Mouse (Mus musculus) heart, adult 11 months (tissue): Measurements from ENCODE around the gene Olfr1489.
"Not testable (repeated sequence)": the region's sequence is repeated elsewhere in the genome, so short reads cannot be mapped to it uniquely, and the experiment has no call there.

Experiments used
- DNase-seq: peaks from one replicate; pipeline ENCODE4 v3.0.0; 2022

Gene Olfr1489

DNA sequence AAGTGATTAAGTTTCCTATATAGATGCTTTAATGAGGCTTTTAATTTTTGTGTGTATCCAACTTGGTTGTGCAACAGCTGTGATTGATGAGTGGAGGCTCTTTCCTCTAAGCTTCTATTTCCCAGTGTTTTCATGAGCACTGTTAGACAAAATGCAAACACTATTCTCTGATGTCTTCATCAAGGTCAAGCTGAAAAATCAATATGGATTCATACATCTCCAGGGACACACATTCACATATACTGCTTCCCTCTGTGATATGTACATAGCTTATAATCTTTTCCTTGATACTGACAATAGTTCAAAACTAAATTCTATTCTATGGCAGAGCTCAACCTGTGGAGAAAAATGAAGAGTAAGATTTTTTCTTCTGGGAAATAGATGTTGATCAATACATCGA, at the start of gene Olfr1489:
Gene Olfr1489 (plus strand): TSS at position 301 of the 400 bp plus-strand sequence.
- no peak for DNase-seq

DNA sequence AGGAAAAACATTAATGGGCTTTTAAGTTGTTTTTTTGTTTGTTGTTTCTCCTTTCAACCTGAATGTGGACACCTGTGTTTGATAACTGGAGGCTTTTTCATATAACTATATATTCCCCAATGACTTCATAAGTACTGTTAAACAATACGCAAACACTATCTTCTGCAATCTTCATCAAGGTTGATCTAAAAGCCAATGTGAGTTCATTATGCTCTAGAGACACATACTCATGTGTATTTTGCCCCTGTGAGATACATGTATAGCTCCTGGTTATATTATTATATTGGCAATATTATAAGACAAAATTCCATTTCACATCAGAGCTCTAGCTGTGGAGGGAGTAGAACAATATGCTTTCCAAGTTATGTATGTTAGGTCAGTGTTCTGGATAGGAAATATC, 48.2 kb upstream of the Olfr1489 start, which contains the start of gene Olfr1484:
Gene Olfr1484 (plus strand): TSS at position 301 of the 400 bp plus-strand sequence.
- DNase-seq, result no peak

DNA sequence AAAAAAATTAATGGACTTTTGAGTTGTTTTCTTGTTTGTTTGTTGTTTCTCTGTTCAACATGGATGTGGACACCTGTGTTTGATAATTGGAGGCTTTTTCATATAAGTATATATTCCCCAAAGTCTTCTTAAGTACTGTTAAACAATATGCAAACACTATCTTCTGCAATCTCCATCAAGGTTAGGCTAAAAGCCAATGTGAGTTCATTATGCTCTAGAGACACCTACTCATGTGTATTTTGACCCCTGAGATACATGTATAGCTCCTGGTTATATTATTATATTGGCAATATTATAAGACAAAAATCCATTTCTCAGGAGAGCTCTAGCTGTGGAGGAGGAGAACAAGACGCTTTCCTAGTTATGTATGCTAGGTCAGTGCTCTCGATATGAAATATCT, 14.3 kb upstream of the Olfr1489 start, which contains the start of gene Olfr1487:
Gene Olfr1487 (plus strand): TSS at position 301 of the 400 bp plus-strand sequence.
- not testable (repeated sequence) for DNase-seq

DNA sequence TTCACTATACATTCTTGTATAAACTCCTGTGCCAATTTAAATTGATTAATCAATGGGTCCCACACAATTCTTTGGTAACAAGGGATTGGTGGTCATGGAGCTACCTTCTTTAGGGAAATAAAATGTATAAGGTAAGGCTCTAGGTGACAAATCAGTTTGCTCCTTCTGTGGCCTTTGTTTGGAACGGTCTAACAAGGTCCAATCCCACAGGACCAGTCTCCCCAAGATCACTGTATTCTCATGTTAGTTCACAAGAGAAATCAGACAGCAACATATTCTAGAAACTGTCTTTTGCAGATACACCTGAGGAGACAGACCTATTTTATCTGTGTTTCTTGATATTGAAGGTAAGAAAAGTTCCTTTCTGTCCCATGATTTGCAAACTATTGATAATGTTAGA, 19.4 kb downstream of the Olfr1489 start, which contains the start of gene Olfr1490:
Gene Olfr1490 (plus strand): TSS at position 301 of the 400 bp plus-strand sequence.
- DNase-seq, result no peak
